Mouse (Mus musculus) duodenum, adult 2 months (tissue): Measurements from ENCODE around the gene Cox10. TPM values are rescaled to one million over a fixed set of nuclear protein-coding genes. Genes with fewer than 3 reads are reported as not detected.

ENCODE experiments used
- polyA plus RNA-seq: library from polyadenylated mRNA; depleted of rRNA; stranded (reverse); fragments of >200 nt; gene quantifications from 2 replicates; pipeline ENCODE4 v1.2.3, GENCODE M21; 2012; ENCODE audit warnings: low replicate concordance; rRNA removed

Cox10 gene
- polyA plus RNA-seq = 17.2 and 28.1 TPM in 2 replicates

GRCm38 (mm10) chr11:64078956-64079726 lies at the start of gene Cox10:
Gene Cox10 (minus strand): TSS chr11:64079468.

GRCm38 (mm10) chr11:63922091-63922621 lies 157.1 kb downstream of the Cox10 start, which contains the start of gene Hs3st3b1:
Gene Hs3st3b1 (minus strand): TSS chr11:63922290.

Other genes with a start within 250 kb of the Cox10 start
- gene Hs3st3b1, start 157.2 kb downstream of the Cox10 start, polyA plus RNA-seq = 2.5 and 6.9 TPM in 2 replicates